Mouse (Mus musculus) macrophage (primary cell): ENCODE data around the gene Zfyve21. TPM values are rescaled to one million over a fixed set of nuclear protein-coding genes. Genes with fewer than 3 reads are reported as not detected.
A peak's percentile ranks its signal among the peaks of the same experiment; 100 is the strongest.

ENCODE experiments used
- H3K27ac ChIP-seq: fragments of 350-480 bp; formaldehyde crosslinking; 2 replicates; pipeline ENCODE4 v1.9.0; 2021
- H3K36me3 ChIP-seq: fragments of 350-480 bp; formaldehyde crosslinking; 2 replicates; pipeline ENCODE4 v1.9.0; 2021; ENCODE audit errors: inconsistent target
- H3K4me3 ChIP-seq: fragments of 350-480 bp; formaldehyde crosslinking; 2 replicates; pipeline ENCODE4 v1.9.0; 2021; ENCODE audit errors: inconsistent target
- H3K79me2 ChIP-seq: fragments of 350-480 bp; formaldehyde crosslinking; 2 replicates; pipeline ENCODE4 v1.9.0; 2021; ENCODE audit errors: inconsistent target
- WGBS: methylation state at CpG from one replicate; pipeline ENCODE4 v1.1.7; 2026; ENCODE audit warnings: inconsistent platforms; ENCODE audit not compliant: missing documents; 5-methylcytosine and 5-hydroxymethylcytosine counted together
- polyA plus RNA-seq: library from polyadenylated mRNA; stranded (reverse); fragments of 250-400 nt; gene quantifications from 3 replicates; pipeline ENCODE4 v1.2.4, GENCODE M21; 2018; ENCODE audit warnings: inconsistent platforms
- total RNA-seq, 78 experiments: library from RNA; depleted of rRNA; stranded (reverse); fragments of 250-400 nt; gene quantifications; 1 replicate in 9 of 78; 2 replicates in 24 of 78; 3 replicates in 43 of 78; 4 replicates in 2 of 78; pipeline ENCODE4 v1.2.4; 2018; ENCODE audit warnings: inconsistent platforms in 56 of 78

The Zfyve21 gene
- 10 to 100 TPM in 8 of 26 experiments, 1 to 10 TPM in 18; 1.5 to 24.7 (median 5.8) TPM for total RNA-seq (2018; cell fraction: chromatin; rRNA removed)
- 10 to 100 TPM in 9 of 26 experiments, 1 to 10 TPM in 17; 4.7 to 15.3 (median 7.5) TPM for total RNA-seq (2018; cell fraction: cytosol; rRNA removed)
- total RNA-seq (2018; cell fraction: nucleus; rRNA removed): 10 to 100 TPM in 3 of 26 experiments, 1 to 10 TPM in 22, under 1 TPM in 1; 0.58 to 15.8 (median 4.8) TPM
- polyA plus RNA-seq: 5.7 to 14.3 TPM (median 12.7 TPM) in 3 replicates

DNA sequence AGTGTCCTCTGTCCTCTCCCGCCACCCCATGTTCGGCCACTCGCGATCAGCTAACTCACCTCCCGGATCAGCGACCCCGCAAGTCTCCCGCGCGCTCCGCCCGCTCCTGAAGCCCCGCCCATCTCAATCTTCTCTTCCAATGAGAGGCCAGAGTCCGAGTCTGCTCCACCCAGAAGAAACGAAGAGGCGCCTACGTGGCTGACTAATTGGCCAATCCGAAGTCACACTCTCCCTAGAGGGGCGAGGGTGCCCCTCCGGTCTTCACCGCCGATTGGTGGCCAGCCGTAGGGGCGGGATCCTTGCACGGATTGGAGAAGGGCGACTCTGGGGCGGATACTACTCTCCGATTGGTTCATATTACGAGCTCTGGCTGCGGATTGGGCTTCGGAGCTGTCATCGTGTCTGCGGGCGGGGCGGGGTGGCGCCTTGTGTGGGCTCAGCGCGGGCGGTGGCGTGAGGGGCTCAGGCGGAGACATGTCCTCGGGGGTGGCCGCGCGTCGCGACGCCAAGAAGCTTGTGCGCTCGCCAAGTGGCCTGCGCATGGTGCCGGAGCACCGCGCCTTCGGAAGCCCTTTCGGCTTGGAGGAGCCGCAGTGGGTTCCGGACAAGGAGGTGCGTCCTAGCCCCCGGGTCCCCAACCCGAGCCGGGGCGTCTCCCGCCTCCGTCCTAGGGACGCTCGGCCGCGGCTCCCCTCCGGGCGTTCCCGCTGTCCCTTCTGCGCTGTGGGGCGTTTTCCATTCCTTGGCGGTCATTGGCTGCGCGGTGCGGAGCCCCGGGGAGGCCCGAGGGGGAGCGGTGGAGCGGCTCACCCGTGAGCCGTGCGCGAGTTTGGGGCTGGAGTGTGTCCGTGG lies at the start of gene Zfyve21, which contains the start of gene Xrcc3:
Gene Zfyve21, plus strand, starts transcription at position 405 of the 852 bp plus-strand sequence.
Gene Xrcc3, minus strand, starts transcription at position 108 of the 852 bp plus-strand sequence.
- H3K27ac ChIP-seq: peak within 1 kb of the TSS; percentile 25

DNA sequence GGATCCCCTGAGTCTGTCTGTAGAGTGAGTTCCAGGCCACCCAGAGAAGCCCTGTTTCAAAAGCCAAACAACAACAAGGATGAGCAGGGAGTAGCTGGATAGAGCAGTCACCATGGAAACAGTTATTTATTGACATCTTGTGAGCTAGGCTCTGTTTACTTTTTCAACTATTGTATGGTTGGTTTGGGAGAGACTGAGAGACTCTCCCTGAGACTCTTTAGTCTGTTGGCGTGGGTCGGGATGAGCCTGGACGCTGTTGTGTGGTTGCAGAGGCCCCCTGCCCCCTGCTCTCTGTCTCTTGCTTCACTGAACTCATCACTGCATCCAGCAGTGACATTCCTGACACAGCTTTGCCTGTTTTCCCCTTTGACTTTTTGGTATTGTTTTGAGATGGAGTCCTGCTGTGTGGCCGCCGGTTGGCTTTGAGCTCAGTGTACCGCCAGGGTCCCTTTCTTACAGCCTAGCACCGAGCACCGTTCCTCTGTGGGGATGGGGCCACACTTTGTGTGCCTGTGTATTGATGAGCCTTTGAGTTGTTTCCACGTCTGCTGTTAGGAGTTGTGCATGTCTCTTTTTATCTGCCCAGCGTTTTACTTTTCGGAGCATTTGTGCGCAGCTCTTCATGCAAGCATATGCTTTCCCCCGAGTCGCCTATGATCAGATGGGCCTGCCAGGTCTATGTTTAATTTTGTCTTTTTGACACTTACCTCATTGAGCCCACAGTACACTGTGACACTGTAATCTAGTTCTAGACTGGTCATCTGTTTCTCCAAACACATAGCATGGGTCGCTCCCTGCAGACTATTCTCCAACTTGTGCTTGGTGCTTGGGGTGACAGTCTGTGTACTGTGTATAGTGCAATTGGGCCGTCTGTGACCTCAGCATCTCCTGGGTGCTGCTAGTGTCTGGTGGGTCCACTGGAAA lies 47.4 kb upstream of the Zfyve21 start:
- 92% methylated on average over 16 of the region's 16 CpGs for WGBS
- H3K27ac ChIP-seq: no peak overlapping the region

More for the DNA sequence above, at the start of gene Zfyve21, which contains the start of gene Xrcc3:
- Histone ChIP-seq H3K4me3 (peak within 1 kb of the TSS; percentile 87), H3K36me3 (no peaks in the 10 kb centered on the region), H3K79me2 (peaks cover 33% of the 10 kb centered on the region; the same call in 1 of the 2 replicates)
- under 1% methylated on average over 87 of the region's 87 CpGs for WGBS

DNA sequence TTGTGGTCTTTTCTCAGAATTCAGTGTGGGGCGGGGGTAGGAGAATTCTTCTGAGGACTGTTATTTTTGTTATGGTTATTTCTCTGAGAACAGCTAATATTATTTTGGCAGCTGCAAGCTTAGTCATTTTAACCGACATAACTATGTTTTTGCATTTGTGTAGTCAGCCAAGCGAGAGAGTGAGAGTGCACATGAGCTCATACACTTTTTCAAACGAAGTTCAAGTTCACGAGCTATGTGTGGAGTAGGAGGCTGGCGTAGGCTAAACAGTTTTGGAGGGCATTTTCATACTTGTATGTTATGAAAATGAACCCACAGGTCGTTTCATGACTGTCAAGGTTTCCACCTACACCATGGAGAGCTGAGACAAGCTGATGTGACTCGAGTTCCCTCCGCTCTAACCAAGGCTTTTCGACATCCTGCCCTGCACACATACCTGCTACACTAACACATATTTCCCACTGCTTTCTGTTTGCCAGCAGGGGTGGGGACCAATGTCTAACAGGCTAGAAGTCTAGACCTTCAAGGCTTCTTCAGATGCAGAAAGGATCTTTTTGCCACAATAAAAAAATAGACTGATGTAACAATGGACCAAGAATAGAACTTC lies 45.5 kb upstream of the Zfyve21 start:
- Histone ChIP-seq H3K4me3 (no peak overlapping the region), H3K36me3 (peaks cover 19% of the 10 kb centered on the region), H3K79me2 (peaks cover 100% of the 10 kb centered on the region), H3K27ac (no peak overlapping the region)
- 97% methylated on average over 8 of the region's 10 CpGs for WGBS

More for the DNA sequence above, 47.4 kb upstream of the Zfyve21 start:
- H3K4me3 ChIP-seq: no peak overlapping the region
- H3K79me2 ChIP-seq: peaks cover 100% of the 10 kb centered on the region
- peaks cover 12% of the 10 kb centered on the region; the same call in 1 of the 2 replicates for H3K36me3 ChIP-seq

DNA sequence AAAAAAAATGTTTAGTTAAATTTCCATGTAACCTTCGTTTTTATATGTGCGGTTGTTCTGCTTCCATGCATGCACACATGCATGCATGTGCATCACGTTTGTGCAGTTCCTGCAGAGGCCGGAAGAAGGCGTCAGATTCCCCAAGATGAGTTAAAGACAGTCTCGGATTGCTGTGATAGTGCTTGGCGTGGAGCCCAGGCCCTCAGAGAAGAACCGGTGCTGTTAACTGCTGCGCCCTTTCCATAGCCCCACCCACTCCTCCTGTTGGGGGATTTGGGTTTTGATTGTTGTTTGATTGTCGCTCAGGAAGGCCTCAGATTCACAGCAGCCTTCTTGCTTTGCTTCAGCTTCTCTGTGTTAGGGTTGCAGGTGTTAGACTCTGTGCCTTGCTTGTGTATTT lies 44.7 kb upstream of the Zfyve21 start:
- H3K4me3 ChIP-seq: no peak overlapping the region
- H3K79me2 ChIP-seq: peaks cover 100% of the 10 kb centered on the region
- no peak overlapping the region for H3K27ac ChIP-seq
- H3K36me3 ChIP-seq: peaks cover 27% of the 10 kb centered on the region
- WGBS: 74% methylated on average over 10 of the region's 10 CpGs

DNA sequence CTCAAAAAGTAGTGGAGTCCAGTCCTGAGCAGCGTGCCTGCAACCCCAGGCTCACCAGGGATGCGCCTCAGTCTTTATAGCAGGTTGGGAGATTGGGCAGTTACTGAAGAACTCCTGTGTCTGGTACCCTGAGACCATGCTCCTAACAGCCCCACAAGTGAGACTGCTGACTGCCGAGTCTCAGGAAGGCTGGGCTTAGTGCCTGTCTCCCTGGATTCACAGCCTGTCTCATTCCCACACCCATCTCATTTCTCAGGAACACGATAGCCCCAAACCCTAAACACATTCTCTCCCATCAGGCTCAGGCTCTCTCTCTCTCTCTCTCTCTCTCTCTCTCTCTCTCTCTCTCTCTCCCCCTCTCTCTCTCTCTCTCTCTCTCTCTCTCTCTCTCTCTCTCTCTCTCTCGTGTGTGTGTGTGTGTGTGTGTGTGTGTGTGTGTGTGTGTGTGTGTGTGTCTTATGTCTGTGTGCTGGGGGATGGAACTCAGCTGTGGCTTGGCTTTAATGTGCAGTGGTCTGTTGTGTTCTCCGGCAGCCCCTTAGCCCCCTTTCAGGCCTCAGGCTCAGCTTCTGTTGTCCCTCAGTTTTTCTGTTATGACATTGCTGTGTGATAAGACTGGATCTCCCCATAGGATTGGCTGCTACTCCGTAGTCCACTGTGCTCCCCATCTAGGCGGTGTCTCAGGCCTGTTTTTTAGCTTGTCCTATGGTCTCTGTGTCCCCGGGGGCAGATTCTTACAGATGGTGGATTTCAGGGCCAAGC lies 44.0 kb upstream of the Zfyve21 start:
- no peak overlapping the region for H3K4me3 ChIP-seq
- H3K27ac ChIP-seq: no peak overlapping the region
- peaks cover 34% of the 10 kb centered on the region for H3K36me3 ChIP-seq
- 93% methylated on average over 8 of the region's 9 CpGs for WGBS
- peaks cover 100% of the 10 kb centered on the region for H3K79me2 ChIP-seq

DNA sequence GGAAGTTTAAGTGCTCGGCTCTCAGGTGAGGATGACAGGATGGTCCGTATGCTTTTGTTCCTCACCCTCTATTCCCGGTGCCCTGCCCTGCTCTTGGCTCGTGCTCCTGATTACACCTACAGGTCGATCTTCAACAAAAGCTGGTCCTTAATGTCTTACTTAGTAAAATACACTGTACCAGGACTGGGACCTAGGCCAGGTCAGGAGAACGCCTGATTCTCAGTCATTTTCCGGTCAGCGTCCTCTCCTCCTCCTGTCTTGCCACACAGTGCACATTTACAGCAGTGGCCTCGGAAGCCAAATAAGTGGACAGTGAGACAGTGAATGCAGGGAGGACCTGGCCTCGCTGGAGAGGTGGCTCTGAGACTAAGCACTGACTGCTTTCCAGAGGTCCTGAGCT lies 43.3 kb upstream of the Zfyve21 start:
- Histone ChIP-seq H3K4me3 (no peak overlapping the region), H3K79me2 (peaks cover 100% of the 10 kb centered on the region), H3K36me3 (peaks cover 41% of the 10 kb centered on the region), H3K27ac (no peak overlapping the region)
- 88% methylated on average over 10 of the region's 10 CpGs for WGBS

DNA sequence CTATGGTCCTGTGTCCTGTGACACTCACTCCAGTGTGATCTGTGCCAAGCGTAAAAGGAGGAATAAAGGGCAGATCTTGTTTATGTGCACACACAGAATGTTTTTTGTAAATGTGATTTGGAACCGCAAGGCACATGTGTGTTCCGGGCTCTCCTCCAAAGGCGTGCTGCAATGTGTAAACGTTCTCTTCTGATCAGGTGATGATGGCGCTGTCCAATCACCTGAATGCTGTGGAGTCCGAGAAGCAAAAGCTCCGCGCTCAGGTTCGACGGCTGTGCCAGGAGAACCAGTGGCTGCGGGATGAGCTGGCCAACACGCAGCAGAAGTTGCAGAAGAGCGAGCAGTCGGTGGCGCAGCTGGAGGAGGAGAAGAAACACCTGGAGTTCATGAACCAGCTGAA lies 39.8 kb upstream of the Zfyve21 start:
- H3K27ac ChIP-seq: no peak overlapping the region
- 95% methylated on average over 16 of the region's 16 CpGs for WGBS
- peaks cover 73% of the 10 kb centered on the region for H3K36me3 ChIP-seq

DNA sequence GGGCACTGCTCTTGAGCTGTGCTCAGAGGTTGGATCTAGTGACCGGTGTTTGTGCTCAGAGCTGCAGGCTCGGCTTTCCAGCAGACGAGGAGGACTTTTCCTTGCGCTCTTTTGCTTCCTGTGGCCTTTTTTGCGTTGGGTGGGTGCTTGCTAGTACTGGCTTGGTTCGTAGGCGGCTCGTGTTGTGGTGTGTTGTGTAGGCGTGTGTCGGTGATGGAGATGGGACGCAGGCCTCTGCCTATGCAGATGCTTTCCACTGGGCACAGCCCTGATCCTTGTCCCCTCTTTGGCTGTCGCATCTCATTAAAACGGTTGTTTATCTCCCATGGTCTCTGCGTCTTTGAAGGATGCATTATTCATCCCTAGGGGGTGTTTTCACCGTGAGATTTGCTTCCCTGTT lies 39.1 kb upstream of the Zfyve21 start:
- no peak overlapping the region for H3K27ac ChIP-seq
- 94% methylated on average over 15 of the region's 15 CpGs for WGBS
- H3K4me3 ChIP-seq: no peak overlapping the region
- H3K36me3 ChIP-seq: peaks cover 80% of the 10 kb centered on the region
- peaks cover 67% of the 10 kb centered on the region for H3K79me2 ChIP-seq

More for the DNA sequence above, 39.8 kb upstream of the Zfyve21 start:
- H3K79me2 ChIP-seq: peaks cover 74% of the 10 kb centered on the region
- no peak overlapping the region for H3K4me3 ChIP-seq

DNA sequence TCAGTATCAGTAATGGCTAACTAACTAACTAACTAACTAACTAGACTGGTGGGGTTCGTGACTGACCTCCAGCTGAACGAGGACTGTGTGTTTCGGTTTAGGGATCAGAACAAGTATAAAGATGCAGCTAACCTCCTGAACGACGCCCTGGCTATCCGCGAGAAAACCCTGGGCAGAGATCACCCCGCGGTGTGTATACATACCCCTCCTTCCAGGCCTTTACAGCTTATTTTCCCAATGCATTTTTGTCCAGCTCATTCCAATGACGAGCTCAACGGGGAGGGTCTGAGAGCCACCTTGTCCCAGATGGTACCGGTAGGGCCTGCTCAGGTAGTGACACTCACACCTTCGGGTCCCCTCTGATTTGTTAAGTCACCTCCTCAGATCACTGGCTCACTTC lies 36.1 kb upstream of the Zfyve21 start:
- peaks cover 95% of the 10 kb centered on the region for H3K36me3 ChIP-seq
- peaks cover 37% of the 10 kb centered on the region; the same call in 1 of the 2 replicates for H3K79me2 ChIP-seq
- H3K4me3 ChIP-seq: no peak overlapping the region
- WGBS: 97% methylated on average over 13 of the region's 13 CpGs
- no peak overlapping the region for H3K27ac ChIP-seq

DNA sequence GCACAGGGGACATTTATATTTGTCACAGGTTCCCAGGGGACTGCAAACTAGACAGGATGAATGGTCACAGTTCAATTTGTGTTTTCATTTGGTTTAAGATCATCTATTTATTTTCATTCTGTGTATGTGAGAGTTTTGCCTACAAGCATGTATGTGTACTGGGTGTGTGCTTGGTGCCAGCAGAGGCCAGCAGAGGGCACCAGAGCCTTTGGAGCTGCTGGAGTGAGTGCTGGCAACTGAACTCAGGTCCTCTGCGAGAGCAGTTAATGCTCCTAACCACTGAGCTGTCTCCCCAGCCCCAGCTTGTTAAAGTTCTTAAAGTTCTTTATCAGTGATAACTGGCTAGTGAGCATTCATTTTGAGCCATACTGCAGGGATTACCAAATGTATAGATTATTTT lies 34.4 kb upstream of the Zfyve21 start:
- Histone ChIP-seq H3K4me3 (no peak overlapping the region), H3K27ac (no peak overlapping the region), H3K36me3 (peaks cover 89% of the 10 kb centered on the region), H3K79me2 (peaks cover 20% of the 10 kb centered on the region; the same call in 1 of the 2 replicates)
- 90% methylated on average over 1 of the region's 1 CpGs for WGBS

DNA sequence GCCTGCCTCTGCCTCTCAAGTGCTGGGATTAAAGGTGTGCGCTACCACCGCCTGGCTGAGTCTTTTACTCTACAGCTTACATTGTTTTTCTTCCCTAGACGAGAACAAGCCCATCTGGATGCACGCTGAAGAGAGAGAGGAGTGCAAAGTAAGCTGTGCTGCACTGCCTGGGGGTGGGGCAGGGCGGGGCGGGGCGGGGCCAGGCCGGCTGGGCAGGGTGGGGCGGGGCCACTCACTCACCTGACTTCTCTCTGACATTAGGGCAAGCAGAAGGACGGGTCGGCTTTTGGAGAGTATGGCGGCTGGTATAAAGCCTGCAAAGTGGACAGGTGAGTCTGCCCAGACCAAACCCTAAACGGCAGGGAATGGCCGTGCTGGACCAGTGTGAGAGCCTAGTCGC lies 28.8 kb upstream of the Zfyve21 start:
- Histone ChIP-seq H3K4me3 (no peak overlapping the region), H3K36me3 (peaks cover 85% of the 10 kb centered on the region), H3K27ac (no peak overlapping the region), H3K79me2 (no peaks in the 10 kb centered on the region; the same call in 1 of the 2 replicates)
- WGBS: 88% methylated on average over 15 of the region's 15 CpGs

DNA sequence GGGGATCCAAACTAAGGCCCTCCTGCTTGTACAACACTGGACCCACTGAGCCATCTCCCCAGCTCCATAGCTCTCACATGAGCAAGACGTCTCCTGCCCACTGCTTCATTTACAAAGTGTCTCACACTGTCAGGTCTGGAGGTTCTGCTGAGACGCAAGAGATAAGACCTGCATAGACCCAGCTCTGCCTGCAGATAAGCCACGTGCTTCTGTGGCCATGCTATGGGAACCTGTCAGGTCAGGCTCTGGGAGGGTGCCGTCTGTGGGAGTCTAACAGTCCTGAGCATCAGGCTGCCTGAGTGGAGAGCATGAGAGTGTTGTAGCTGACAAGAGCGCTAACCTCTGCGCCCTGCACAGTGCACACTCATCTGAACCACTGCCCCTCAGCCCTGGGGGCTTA lies 27.0 kb upstream of the Zfyve21 start:
- H3K36me3 ChIP-seq: peaks cover 83% of the 10 kb centered on the region
- WGBS: 91% methylated on average over 4 of the region's 6 CpGs
- no peak overlapping the region for H3K4me3 ChIP-seq
- H3K79me2 ChIP-seq: no peaks in the 10 kb centered on the region; the same call in 1 of the 2 replicates
- H3K27ac ChIP-seq: no peak overlapping the region

DNA sequence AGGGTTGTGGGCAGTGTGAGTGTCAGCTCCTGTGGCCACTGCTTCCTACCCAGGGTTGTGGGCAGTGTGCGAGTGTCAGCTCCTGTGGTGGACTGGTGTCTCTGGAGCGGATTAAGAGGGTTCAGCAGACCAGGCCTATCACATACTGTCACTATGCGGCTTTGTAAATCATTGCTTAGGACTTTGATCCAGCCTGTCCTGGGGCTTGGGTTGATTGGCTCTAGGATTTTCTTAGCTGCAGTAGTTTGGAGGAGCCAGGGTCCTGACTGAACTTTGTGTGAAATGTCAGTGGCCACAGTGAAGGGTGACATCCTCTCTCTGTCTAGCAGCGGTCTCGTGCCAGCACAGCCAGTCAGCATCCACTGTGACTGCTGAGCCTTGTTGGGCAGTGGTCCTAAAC lies 23.9 kb upstream of the Zfyve21 start:
- WGBS: 99% methylated on average over 5 of the region's 5 CpGs
- no peaks in the 10 kb centered on the region; the same call in 1 of the 2 replicates for H3K79me2 ChIP-seq

More for the DNA sequence above, 23.9 kb upstream of the Zfyve21 start:
- Histone ChIP-seq H3K4me3 (no peak overlapping the region), H3K36me3 (peaks cover 90% of the 10 kb centered on the region), H3K27ac (no peak overlapping the region)
